In genomic region chr15:80630711-80631110, GRCm38 (mm10) we compare ENCODE assay signal across 17 mouse cellular contexts. TPM values are rescaled to one million over a fixed set of nuclear protein-coding genes. Genes with fewer than 3 reads are reported as not detected.
DNase-seq lines count a peak whose midpoint lies in the region; ATAC-seq lines count a peak whose summit lies in the region.
"Had no signal": no experiment of that assay in that cellular context is flagged by ENCODE, and none has a peak within 500 bp of the region (broad histone marks: within the 10 kb centered on the region; RNA-seq: fewer than 3 reads in every experiment).

No protein-coding gene starts in this region.

- H3K36me3 ChIP-seq in hindbrain, embryonic 14.5 days (replicated peaks; ENCODE audit: control insufficient read depth, insufficient read depth) = no peaks in the 10 kb centered on the region
- no peaks in the 10 kb centered on the region for H3K36me3 ChIP-seq in hindbrain, embryonic 10.5 days
- H3K36me3 ChIP-seq in midbrain, embryonic 10.5 days = no peaks in the 10 kb centered on the region
- H3K36me3 ChIP-seq in midbrain, embryonic 16.5 days (ENCODE audit: control insufficient read depth, insufficient read depth, low read length) = no peaks in the 10 kb centered on the region
- H3K36me3 ChIP-seq in embryonic facial prominence, embryonic 13.5 days = no peaks in the 10 kb centered on the region
- H3K36me3 ChIP-seq: liver, embryonic 13.5 days; neural tube, embryonic 13.5 days had no signal

- H3K4me1 ChIP-seq in hindbrain, embryonic 14.5 days (replicated peaks; ENCODE audit: control insufficient read depth, insufficient read depth, low read length) = peaks cover 5% of the 10 kb centered on the region; the same call in 1 of the 2 replicates
- peaks cover 8% of the 10 kb centered on the region for H3K4me1 ChIP-seq in hindbrain, embryonic 10.5 days (replicated peaks)
- peaks cover 8% of the 10 kb centered on the region for H3K4me1 ChIP-seq in midbrain, embryonic 10.5 days
- H3K4me1 ChIP-seq in midbrain, embryonic 16.5 days (ENCODE audit: control insufficient read depth, insufficient read depth, low read length) = peaks cover 5% of the 10 kb centered on the region
- peaks cover 8% of the 10 kb centered on the region; the same call in 1 of the 2 replicates for H3K4me1 ChIP-seq in embryonic facial prominence, embryonic 13.5 days
- H3K4me1 ChIP-seq: forebrain, embryonic 13.5 days; neural tube, embryonic 13.5 days had no signal

- ATAC-seq in hindbrain, embryonic 14.5 days (ENCODE audit: low FRiP score) = no peak
- ATAC-seq in midbrain, embryonic 16.5 days = no peak
- no peak for ATAC-seq in embryonic facial prominence, embryonic 13.5 days (ENCODE audit: insufficient number of reproducible peaks, insufficient read depth, low FRiP score, low TSS enrichment, low read depth)
- no peak for ATAC-seq in inflammation-experienced regulatory T-cells, adult 6 months
- ATAC-seq: forebrain, embryonic 13.5 days; hindbrain, embryonic 16.5 days had no signal

- no peaks in the 10 kb centered on the region for H3K27me3 ChIP-seq in hindbrain, embryonic 14.5 days (ENCODE audit: control insufficient read depth, insufficient read depth, low read length)
- no peaks in the 10 kb centered on the region; the same call in 1 of the 2 replicates for H3K27me3 ChIP-seq in hindbrain, embryonic 10.5 days (ENCODE audit: insufficient read depth, poor library complexity, severe bottlenecking)
- no peaks in the 10 kb centered on the region for H3K27me3 ChIP-seq in midbrain, embryonic 10.5 days (ENCODE audit: low read depth, poor library complexity, severe bottlenecking)
- H3K27me3 ChIP-seq in midbrain, embryonic 16.5 days (ENCODE audit: control insufficient read depth, insufficient read depth, low read depth, low read length) = no peaks in the 10 kb centered on the region
- no peaks in the 10 kb centered on the region for H3K27me3 ChIP-seq in embryonic facial prominence, embryonic 13.5 days
- H3K27me3 ChIP-seq: forebrain, embryonic 13.5 days; neural tube, embryonic 13.5 days had no signal

- no peak overlapping the region for H3K4me3 ChIP-seq in hindbrain, embryonic 14.5 days (replicated peaks; ENCODE audit: low read length)
- H3K4me3 ChIP-seq in hindbrain, embryonic 10.5 days = no peak overlapping the region
- no peak overlapping the region for H3K4me3 ChIP-seq in midbrain, embryonic 10.5 days
- no peak overlapping the region for H3K4me3 ChIP-seq in midbrain, embryonic 16.5 days (ENCODE audit: low read depth, low read length)
- no peak overlapping the region for H3K4me3 ChIP-seq in embryonic facial prominence, embryonic 13.5 days
- H3K4me3 ChIP-seq: forebrain, embryonic 13.5 days; heart, adult 2 months; liver, embryonic 13.5 days; neural tube, embryonic 13.5 days had no signal

- peak overlapping the region; percentile 15 for H3K4me2 ChIP-seq in hindbrain, embryonic 14.5 days (replicated peaks)
- no peak overlapping the region for H3K4me2 ChIP-seq in midbrain, embryonic 16.5 days (ENCODE audit: low read length)
- H3K4me2 ChIP-seq in embryonic facial prominence, embryonic 13.5 days = 0 out of 2 replicates have a peak overlapping the region, but pooled peaks have one; percentile 1
- H3K4me2 ChIP-seq: forebrain, embryonic 13.5 days; liver, embryonic 13.5 days; neural tube, embryonic 13.5 days had no signal

- 48% methylated on average over 14 of the region's 14 CpGs for WGBS in hindbrain, embryonic 14.5 days
- WGBS in hindbrain, embryonic 10.5 days = 67% methylated on average over 14 of the region's 14 CpGs
- WGBS in midbrain, embryonic 10.5 days = 69% methylated on average over 14 of the region's 14 CpGs
- WGBS in midbrain, embryonic 16.5 days = 39% methylated on average over 14 of the region's 14 CpGs
- WGBS in embryonic facial prominence, embryonic 13.5 days = 36% methylated on average over 14 of the region's 14 CpGs

- no peaks in the 10 kb centered on the region for H3K9me3 ChIP-seq in hindbrain, embryonic 14.5 days (ENCODE audit: control insufficient read depth, low read length)
- H3K9me3 ChIP-seq in hindbrain, embryonic 10.5 days = no peaks in the 10 kb centered on the region
- no peaks in the 10 kb centered on the region for H3K9me3 ChIP-seq in midbrain, embryonic 10.5 days (replicated peaks)
- no peaks in the 10 kb centered on the region for H3K9me3 ChIP-seq in midbrain, embryonic 16.5 days (replicated peaks; ENCODE audit: control insufficient read depth, low read length, poor library complexity, severe bottlenecking)
- no peaks in the 10 kb centered on the region for H3K9me3 ChIP-seq in embryonic facial prominence, embryonic 13.5 days
- H3K9me3 ChIP-seq: forebrain, embryonic 13.5 days; liver, embryonic 13.5 days; neural tube, embryonic 13.5 days had no signal

- H3K9ac ChIP-seq in hindbrain, embryonic 14.5 days = 0 out of 2 replicates have a peak overlapping the region, but pooled peaks have one; percentile 16
- no peak overlapping the region for H3K9ac ChIP-seq in midbrain, embryonic 16.5 days (ENCODE audit: low read depth, low read length)
- H3K9ac ChIP-seq in embryonic facial prominence, embryonic 13.5 days = no peak overlapping the region
- H3K9ac ChIP-seq: forebrain, embryonic 13.5 days; liver, embryonic 13.5 days; neural tube, embryonic 13.5 days had no signal

- DNase-seq in hindbrain, embryonic 14.5 days (ENCODE audit: low spot score) = no peak
- no peak for DNase-seq in hindbrain, embryonic 10.5 days (ENCODE audit: low spot score)
- DNase-seq in midbrain, embryonic 10.5 days (ENCODE audit: low spot score) = no peak
- DNase-seq in thymus, postnatal 0 days (ENCODE audit: low spot score) = peak; percentile 67
- no peak for DNase-seq in right cerebral cortex, adult 2 months (ENCODE audit: low spot score in 2 of 2)
- DNase-seq: adrenal gland, postnatal 36 days; cerebellum, adult 11-12 months; heart, adult 2 months; kidney, adult 9 months; liver, embryonic 13.5 days; right cerebral cortex, adult 18-20 months had no signal

- H3K27ac ChIP-seq in hindbrain, embryonic 14.5 days = no peak overlapping the region
- H3K27ac ChIP-seq in hindbrain, embryonic 10.5 days = no peak overlapping the region
- H3K27ac ChIP-seq in midbrain, embryonic 10.5 days (replicated peaks) = 0 out of 2 replicates have a peak overlapping the region, but pooled peaks have one; percentile 46
- H3K27ac ChIP-seq in midbrain, embryonic 16.5 days (ENCODE audit: low read length) = no peak overlapping the region
- H3K27ac ChIP-seq in embryonic facial prominence, embryonic 13.5 days = no peak overlapping the region
- H3K27ac ChIP-seq: forebrain, embryonic 13.5 days; heart, adult 2 months; liver, embryonic 13.5 days; neural tube, embryonic 13.5 days had no signal

RNA-seq across cellular contexts. Expression of gene Fam83f, which starts 40.9 kb away (rescaled TPM):
- 0.07 and 0.20 TPM in 2 replicates for polyA plus RNA-seq in hindbrain, embryonic 14.5 days (2014; fragmentation: Nextera tagmentation; extraction: Ambion mirVana)
- polyA plus RNA-seq in hindbrain, embryonic 10.5 days (2016; fragmentation: Nextera tagmentation; extraction: Ambion mirVana) = 0.60 and 0.96 TPM in 2 replicates
- 0.26 and 0.64 TPM in 2 replicates for polyA plus RNA-seq in midbrain, embryonic 10.5 days (2016; fragmentation: Nextera tagmentation; extraction: Ambion mirVana)
- 0.34 and 0.39 TPM in 2 replicates for polyA plus RNA-seq in midbrain, embryonic 16.5 days (2015; fragmentation: Nextera tagmentation; extraction: Ambion mirVana)
- polyA plus RNA-seq in embryonic facial prominence, embryonic 13.5 days (2015; fragmentation: Nextera tagmentation; extraction: Ambion mirVana) = 3.6 and 4.0 TPM in 2 replicates
- polyA plus RNA-seq in thymus, postnatal 0 days (2015; fragmentation: Nextera tagmentation; extraction: Ambion mirVana) = 5.1 and 5.4 TPM in 2 replicates
- not detected for polyA plus RNA-seq in inflammation-experienced regulatory T-cells, adult 6 months (2017; shearing (Covaris generic))
- polyA plus RNA-seq: forebrain, embryonic 13.5 days had no signal

RNA-seq across cellular contexts. Expression of gene Grap2, which starts 58.3 kb away (rescaled TPM):
- polyA plus RNA-seq in hindbrain, embryonic 14.5 days (2014; fragmentation: Nextera tagmentation; extraction: Ambion mirVana) = 0.23 and 0.26 TPM in 2 replicates
- polyA plus RNA-seq in hindbrain, embryonic 10.5 days (2016; fragmentation: Nextera tagmentation; extraction: Ambion mirVana) = 1.3 and 2.0 TPM in 2 replicates
- 1.2 and 2.5 TPM in 2 replicates for polyA plus RNA-seq in midbrain, embryonic 10.5 days (2016; fragmentation: Nextera tagmentation; extraction: Ambion mirVana)
- polyA plus RNA-seq in midbrain, embryonic 16.5 days (2015; fragmentation: Nextera tagmentation; extraction: Ambion mirVana) = 0.16 and 0.23 TPM in 2 replicates
- 1.1 and 1.2 TPM in 2 replicates for polyA plus RNA-seq in embryonic facial prominence, embryonic 13.5 days (2015; fragmentation: Nextera tagmentation; extraction: Ambion mirVana)
- 90.8 and 112 TPM in 2 replicates for polyA plus RNA-seq in thymus, postnatal 0 days (2015; fragmentation: Nextera tagmentation; extraction: Ambion mirVana)
- polyA plus RNA-seq in inflammation-experienced regulatory T-cells, adult 6 months (2017; shearing (Covaris generic)) = 10 to 100 TPM; 27.9 to 51.6 (median 43.6) TPM
